Mouse (Mus musculus) T-cell, adult 2 months (primary cell): Measurements from ENCODE around the gene Vmn1r19.
"Not testable (repeated sequence)": the region's sequence is repeated elsewhere in the genome, so short reads cannot be mapped to it uniquely, and the experiment has no call there.

Experiments
- DNase-seq: peaks from one replicate; pipeline ENCODE4 v3.0.0; 2022; ENCODE audit warnings: low spot score

Vmn1r19 gene

DNA sequence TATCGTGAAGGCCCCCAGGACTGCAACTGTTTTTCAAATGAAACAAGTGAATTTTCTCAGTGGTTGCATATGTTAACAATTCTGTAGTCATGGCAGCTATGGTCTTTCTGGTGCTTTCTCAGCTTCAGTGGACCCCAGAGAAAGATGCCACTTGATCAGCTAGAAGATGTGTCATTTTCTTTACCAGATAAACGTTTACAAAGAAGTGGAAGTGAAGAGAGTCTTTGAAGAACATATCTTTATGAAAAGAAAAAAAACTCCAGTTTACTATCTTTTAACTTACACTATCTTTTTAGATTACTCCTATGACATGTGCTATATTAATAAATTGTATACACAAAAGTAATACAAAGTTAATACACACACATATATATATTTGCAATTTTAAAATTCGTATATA lies at the start of gene Vmn1r19:
Vmn1r19 (plus strand) TSS at position 301 of the 400 bp plus-strand sequence.
- not testable (repeated sequence) for DNase-seq

DNA sequence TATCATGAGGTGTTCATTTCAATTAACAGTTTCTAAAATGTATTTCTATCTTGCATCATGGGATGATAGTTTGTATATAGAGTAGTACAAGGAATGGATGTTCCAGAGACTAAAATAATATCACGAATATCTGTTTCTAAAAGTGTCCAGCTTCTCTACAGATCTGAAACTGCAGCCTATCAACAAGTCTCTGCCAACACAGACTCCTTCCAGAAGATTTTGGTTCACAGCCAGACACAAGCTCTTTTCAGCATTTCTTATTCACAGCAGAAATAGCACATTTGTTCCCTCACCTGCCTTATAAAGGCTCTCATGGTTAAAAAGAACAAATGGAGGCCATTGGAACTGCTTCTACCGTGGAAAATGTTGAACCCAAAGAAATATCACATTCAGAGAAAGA lies 46.7 kb upstream of the Vmn1r19 start:
- no peak for DNase-seq

GRCm38 (mm10) chr6:57363627-57364026 lies 40.0 kb upstream of the Vmn1r19 start, which contains the start of gene Vmn1r17:
Vmn1r17 (minus strand) TSS chr6:57363727.
- no peak for DNase-seq

DNA sequence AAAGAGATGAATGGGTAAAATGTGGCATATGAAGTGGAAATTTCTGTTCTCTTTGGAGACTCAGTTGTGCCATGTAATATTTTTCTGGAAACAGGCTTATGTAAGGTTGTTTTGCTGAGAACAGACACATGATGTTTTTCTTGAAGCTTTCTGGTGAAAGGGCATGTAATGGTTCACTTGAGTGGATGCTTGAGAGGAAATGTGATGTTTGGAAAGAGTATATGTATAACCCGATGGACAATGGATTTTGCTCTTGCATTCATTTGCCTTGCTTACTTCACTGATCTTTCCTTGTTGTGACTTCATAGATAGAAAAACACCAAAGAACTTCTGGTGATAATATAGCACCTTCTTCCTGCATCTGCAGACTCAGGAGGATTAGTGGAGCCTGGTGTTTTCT lies 37.7 kb upstream of the Vmn1r19 start:
- DNase-seq, result not testable (repeated sequence)

GRCm38 (mm10) chr6:57367496-57367895 lies 36.1 kb upstream of the Vmn1r19 start:
- DNase-seq, result no peak

DNA sequence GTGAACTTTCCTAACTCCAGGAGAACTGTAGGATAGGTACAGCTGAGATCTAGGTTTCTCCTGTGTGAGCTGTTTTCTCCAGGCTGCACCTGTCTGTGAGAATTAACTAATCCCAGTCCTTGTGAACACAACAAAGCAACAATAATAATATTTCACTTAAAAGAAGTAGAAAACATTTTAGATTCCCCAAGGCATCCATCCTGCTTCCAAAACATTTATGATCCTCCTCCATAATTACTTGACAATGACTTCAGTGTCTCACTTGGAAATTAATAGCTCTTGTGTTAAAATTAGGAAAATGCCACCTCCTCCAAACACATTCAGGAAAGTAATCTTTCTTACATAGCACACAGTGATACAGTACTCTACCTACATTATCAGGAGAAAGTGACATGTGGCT lies 7.9 kb upstream of the Vmn1r19 start, which contains the start of gene Vmn1r18:
Vmn1r18 (minus strand) TSS at position 101 of the 400 bp plus-strand sequence.
- no peak for DNase-seq

DNA sequence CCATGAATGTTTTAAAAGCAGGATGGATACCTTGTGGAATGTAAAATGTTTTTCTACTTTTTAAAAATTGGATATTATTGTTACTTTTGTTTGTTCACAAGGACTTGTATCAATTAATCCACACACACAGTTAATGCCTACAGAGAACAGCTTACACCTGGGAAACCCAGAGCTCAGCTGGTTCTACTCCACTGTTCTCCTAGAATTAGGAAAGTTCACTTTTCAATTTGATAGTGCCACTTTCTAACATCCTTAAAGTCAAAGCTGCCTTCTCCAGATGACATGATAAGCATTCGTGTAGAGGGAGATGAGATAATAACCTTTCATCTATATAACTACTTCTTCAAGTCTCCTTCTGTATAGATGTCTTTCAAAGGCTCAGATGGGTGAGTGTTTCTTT lies 25.1 kb downstream of the Vmn1r19 start, which contains the start of gene Vmn1r20:
Vmn1r20 (plus strand) TSS at position 301 of the 400 bp plus-strand sequence.
- DNase-seq, result no peak

- no peak for DNase-seq
Measured at GRCm38 (mm10) chr6:57431196-57431595, 27.6 kb downstream of the Vmn1r19 start.
